Mouse (Mus musculus): ENCODE measurements around the gene Eras. TPM values are rescaled to one million over a fixed set of nuclear protein-coding genes. Genes with fewer than 3 reads are reported as not detected.

Eras gene
- total and polyA plus RNA-seq, 2 experiments = not detected

DNA sequence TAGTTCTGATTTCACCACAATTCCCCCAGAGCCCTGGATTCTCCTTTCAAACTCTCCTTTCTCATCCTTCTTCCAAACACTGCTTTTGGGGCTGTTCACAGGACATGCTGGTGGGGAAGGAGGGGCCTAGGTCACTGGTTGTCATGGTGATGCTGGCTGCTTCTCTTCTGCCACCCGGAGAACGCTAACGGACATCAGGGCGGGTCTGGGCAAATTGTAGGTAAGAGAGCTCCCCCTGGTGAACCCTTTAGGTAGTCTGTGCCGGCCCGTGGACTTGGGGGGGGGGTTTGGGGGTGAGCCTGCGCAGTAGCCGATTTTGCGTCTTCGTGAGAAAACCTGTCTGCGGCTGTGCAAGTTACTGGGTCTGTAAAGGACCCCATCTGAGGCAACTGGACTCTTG lies 48.6 kb downstream of the Eras start:
- Histone ChIP-seq H3K27me3 (ENCODE audit: control insufficient read depth, insufficient read depth, low read length) (no peaks in the 10 kb centered on the region), H3K27ac (replicated peaks; ENCODE audit: insufficient read depth, low read depth, low read length) (no peak overlapping the region), H3K4me1 (ENCODE audit: control insufficient read depth, insufficient read depth, low read length) (no peaks in the 10 kb centered on the region), H3K9ac (ENCODE audit: low read depth, low read length) (0 out of 2 replicates have a peak overlapping the region, but pooled peaks have one; percentile 28), H3K79me2 (ENCODE audit: control insufficient read depth, insufficient read depth, low read length) (peaks cover 5% of the 10 kb centered on the region; the same call in 1 of the 2 replicates), H3K4me3 (ENCODE audit: insufficient read depth, low read depth, low read length) (no peak overlapping the region), H3K36me3 (ENCODE audit: control insufficient read depth, insufficient read depth, low read length) (no peaks in the 10 kb centered on the region; the same call in 1 of the 2 replicates)
- WGBS = 2% methylated on average over 11 of the region's 11 CpGs
- TF ChIP-seq POLR2A (IDR thresholded peaks at IDR 0.05; ENCODE audit: extremely low read depth, insufficient read depth, low read length) (no peak), CTCF (IDR thresholded peaks at IDR 0.05; ENCODE audit: low read depth, low read length) (peak; percentile 57)
- DNase-seq (ENCODE audit: extremely low read depth, low read depth, low spot score) = peak; percentile 61

DNA sequence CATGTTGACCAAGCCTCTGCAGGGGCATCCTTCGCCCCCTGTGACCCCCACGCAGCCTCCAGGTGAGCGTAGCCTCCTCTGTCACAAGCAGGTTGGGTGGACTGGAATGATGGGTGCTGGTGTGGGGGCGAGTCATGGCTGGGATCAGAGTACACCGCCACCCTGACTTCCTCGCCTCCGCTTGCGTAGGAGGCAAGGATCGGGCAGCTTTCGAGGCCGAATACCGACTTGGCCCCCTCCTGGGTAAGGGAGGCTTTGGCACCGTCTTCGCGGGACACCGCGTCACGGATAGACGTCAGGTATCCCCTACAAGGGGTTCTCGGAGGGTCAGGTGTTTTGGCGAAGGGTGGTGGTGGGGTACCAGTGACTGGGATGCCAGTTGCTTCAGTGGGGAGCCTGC lies 49.9 kb downstream of the Eras start:
- WGBS = under 1% methylated on average over 21 of the region's 21 CpGs
- TF ChIP-seq POLR2A (IDR thresholded peaks at IDR 0.05; ENCODE audit: extremely low read depth, insufficient read depth, low read length) (no peak), CTCF (IDR thresholded peaks at IDR 0.05; ENCODE audit: low read depth, low read length) (no peak)
- no peaks in the 10 kb centered on the region for H3K79me2 ChIP-seq (ENCODE audit: control insufficient read depth, insufficient read depth, low read length)
- no peak for DNase-seq (ENCODE audit: extremely low read depth, low read depth, low spot score)
- no peaks in the 10 kb centered on the region for H3K27me3 ChIP-seq (ENCODE audit: control insufficient read depth, insufficient read depth, low read length)
- H3K27ac ChIP-seq (replicated peaks; ENCODE audit: insufficient read depth, low read depth, low read length) = no peak overlapping the region; the same call in 1 of the 2 replicates
- H3K36me3 ChIP-seq (ENCODE audit: control insufficient read depth, insufficient read depth, low read length) = no peaks in the 10 kb centered on the region; the same call in 1 of the 2 replicates
- peak overlapping the region; percentile 68 for H3K9ac ChIP-seq (ENCODE audit: low read depth, low read length)
- H3K4me1 ChIP-seq (ENCODE audit: control insufficient read depth, insufficient read depth, low read length) = no peaks in the 10 kb centered on the region
- peak overlapping the region; percentile 62; the same call in 1 of the 2 replicates for H3K4me3 ChIP-seq (ENCODE audit: insufficient read depth, low read depth, low read length)

DNA sequence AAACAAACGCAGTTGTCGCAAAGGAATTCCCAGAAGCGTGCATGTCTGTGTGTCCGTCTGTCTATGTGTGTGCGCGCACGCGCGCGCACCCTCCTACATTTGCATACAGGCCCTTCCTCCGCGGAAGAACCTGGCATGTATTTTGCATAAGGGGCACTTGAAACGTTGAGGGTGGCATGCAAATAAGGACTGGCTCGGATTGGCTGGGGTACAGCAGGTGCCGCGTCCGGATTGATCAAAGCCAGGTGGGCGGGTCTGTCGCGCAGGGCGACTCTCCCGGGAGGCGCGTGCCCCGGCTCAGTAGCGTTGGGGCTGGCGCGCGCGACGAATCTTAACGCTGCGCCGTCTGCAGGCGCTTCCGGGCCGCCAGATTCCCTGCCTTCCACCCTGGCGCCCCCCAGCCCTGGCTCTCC lies 50.4 kb downstream of the Eras start, which contains the start of gene Pim2:
Gene Pim2, plus strand, starts transcription at position 256 of the 413 bp plus-strand sequence.
- H3K4me3 ChIP-seq (ENCODE audit: insufficient read depth, low read depth, low read length) = peak within 1 kb of the TSS; percentile 62; the same call in 1 of the 2 replicates
- peaks cover 3% of the 10 kb centered on the region; the same call in 1 of the 2 replicates for H3K36me3 ChIP-seq (ENCODE audit: control insufficient read depth, insufficient read depth, low read length)
- peak within 1 kb of the TSS; percentile 68 for H3K9ac ChIP-seq (ENCODE audit: low read depth, low read length)
- no peaks in the 10 kb centered on the region for H3K4me1 ChIP-seq (ENCODE audit: control insufficient read depth, insufficient read depth, low read length)
- H3K27ac ChIP-seq (replicated peaks; ENCODE audit: insufficient read depth, low read depth, low read length) = peak within 1 kb of the TSS; percentile 38
- WGBS = under 1% methylated on average over 14 of the region's 38 CpGs
- TF ChIP-seq POLR2A (IDR thresholded peaks at IDR 0.05; ENCODE audit: extremely low read depth, insufficient read depth, low read length) (no peak), CTCF (IDR thresholded peaks at IDR 0.05; ENCODE audit: low read depth, low read length) (no peak)
- peak; percentile 89 for DNase-seq (ENCODE audit: extremely low read depth, low read depth, low spot score)
- no peaks in the 10 kb centered on the region for H3K27me3 ChIP-seq (ENCODE audit: control insufficient read depth, insufficient read depth, low read length)
- no peaks in the 10 kb centered on the region for H3K79me2 ChIP-seq (ENCODE audit: control insufficient read depth, insufficient read depth, low read length)

Other genes starting within 250 kb of the Eras start
- gene Magix, start 247.4 kb downstream of the Eras start, total RNA-seq (2014; rRNA removed) = 20.9 and 21.3 TPM in 2 replicates
- 33.0 and 36.9 TPM in 2 replicates for gene Magix, start 247.4 kb downstream of the Eras start, polyA plus RNA-seq (2012; rRNA removed)
- 5.0 and 5.5 TPM in 2 replicates for gene Gpkow, start 231.5 kb downstream of the Eras start, total RNA-seq (2014; rRNA removed)
- gene Gpkow, start 231.5 kb downstream of the Eras start, polyA plus RNA-seq (2012; rRNA removed) = 4.3 and 5.0 TPM in 2 replicates
- 33.4 and 37.1 TPM in 2 replicates for gene Wdr45, start 214.3 kb downstream of the Eras start, total RNA-seq (2014; rRNA removed)
- 39.9 and 48.3 TPM in 2 replicates for gene Wdr45, start 214.3 kb downstream of the Eras start, polyA plus RNA-seq (2012; rRNA removed)
- 1.0 TPM in 1 of 2 replicates, not detected in the other for gene Gm45208, start 206.4 kb downstream of the Eras start, total RNA-seq (2014; rRNA removed)
- gene Gm45208, start 206.4 kb downstream of the Eras start, polyA plus RNA-seq (2012; rRNA removed) = 1.5 and 1.9 TPM in 2 replicates
- 1.1 and 2.8 TPM in 2 replicates for gene Praf2, start 200.2 kb downstream of the Eras start, total RNA-seq (2014; rRNA removed)
- gene Praf2, start 200.2 kb downstream of the Eras start, polyA plus RNA-seq (2012; rRNA removed) = 7.7 and 13.9 TPM in 2 replicates
- gene Ccdc120, start 177.7 kb downstream of the Eras start, total RNA-seq (2014; rRNA removed) = 0.34 and 0.37 TPM in 2 replicates
- gene Ccdc120, start 177.7 kb downstream of the Eras start, polyA plus RNA-seq (2012; rRNA removed) = 1.00 and 1.1 TPM in 2 replicates
- 4.7 and 9.4 TPM in 2 replicates for gene Tfe3, start 166.0 kb downstream of the Eras start, total RNA-seq (2014; rRNA removed)
- 15.6 and 17.0 TPM in 2 replicates for gene Tfe3, start 166.0 kb downstream of the Eras start, polyA plus RNA-seq (2012; rRNA removed)
- 11.5 and 13.5 TPM in 2 replicates for gene Gripap1, start 138.8 kb downstream of the Eras start, total RNA-seq (2014; rRNA removed)
- gene Gripap1, start 138.8 kb downstream of the Eras start, polyA plus RNA-seq (2012; rRNA removed) = 14.6 and 22.2 TPM in 2 replicates
- gene Kcnd1, start 106.3 kb downstream of the Eras start, total RNA-seq (2014; rRNA removed) = not detected in 2 replicates
- gene Kcnd1, start 106.3 kb downstream of the Eras start, polyA plus RNA-seq (2012; rRNA removed) = 0.11 TPM in 2 replicates
- gene Otud5, start 87.2 kb downstream of the Eras start, total RNA-seq (2014; rRNA removed) = 18.0 and 22.0 TPM in 2 replicates
- 14.2 and 17.0 TPM in 2 replicates for gene Otud5, start 87.2 kb downstream of the Eras start, polyA plus RNA-seq (2012; rRNA removed)
- gene Pim2, start 50.3 kb downstream of the Eras start, total RNA-seq (2014; rRNA removed) = 0.74 and 1.9 TPM in 2 replicates
- gene Pim2, start 50.3 kb downstream of the Eras start, polyA plus RNA-seq (2012; rRNA removed) = 4.7 and 5.4 TPM in 2 replicates
- gene Slc35a2, start 44.6 kb downstream of the Eras start, total RNA-seq (2014; rRNA removed) = 10.6 and 11.5 TPM in 2 replicates
- 34.7 and 42.6 TPM in 2 replicates for gene Slc35a2, start 44.6 kb downstream of the Eras start, polyA plus RNA-seq (2012; rRNA removed)
- 14.3 and 15.3 TPM in 2 replicates for gene Pqbp1, start 29.3 kb downstream of the Eras start, total RNA-seq (2014; rRNA removed)
- 49.1 and 51.2 TPM in 2 replicates for gene Pqbp1, start 29.3 kb downstream of the Eras start, polyA plus RNA-seq (2012; rRNA removed)
- gene Timm17b, start 29.2 kb downstream of the Eras start, total RNA-seq (2014; rRNA removed) = 20.7 and 27.5 TPM in 2 replicates
- 53.7 and 58.2 TPM in 2 replicates for gene Timm17b, start 29.2 kb downstream of the Eras start, polyA plus RNA-seq (2012; rRNA removed)
- gene Gm10491, start 20.8 kb downstream of the Eras start, total RNA-seq (2014; rRNA removed) = not detected in 2 replicates
- gene Gm10491, start 20.8 kb downstream of the Eras start, polyA plus RNA-seq (2012; rRNA removed) = not detected in 2 replicates
- gene Gm10490, start 19.1 kb downstream of the Eras start, total RNA-seq (2014; rRNA removed) = not detected in 2 replicates
- not detected in 2 replicates for gene Gm10490, start 19.1 kb downstream of the Eras start, polyA plus RNA-seq (2012; rRNA removed)
- 0.09 TPM in 1 of 2 replicates, not detected in the other for gene Pcsk1n, start 8.8 kb downstream of the Eras start, total RNA-seq (2014; rRNA removed)
- gene Pcsk1n, start 8.8 kb downstream of the Eras start, polyA plus RNA-seq (2012; rRNA removed) = not detected in 2 replicates
- 9.8 and 13.3 TPM in 2 replicates for gene Hdac6, start 19.3 kb upstream of the Eras start, total RNA-seq (2014; rRNA removed)
- 17.5 and 19.8 TPM in 2 replicates for gene Hdac6, start 19.3 kb upstream of the Eras start, polyA plus RNA-seq (2012; rRNA removed)
- 0.09 TPM in 1 of 2 replicates, not detected in the other for gene Gata1, start 49.5 kb upstream of the Eras start, total RNA-seq (2014; rRNA removed)
- 0.06 TPM in 1 of 2 replicates, not detected in the other for gene Gata1, start 49.5 kb upstream of the Eras start, polyA plus RNA-seq (2012; rRNA removed)
- gene Glod5, start 89.9 kb upstream of the Eras start, total RNA-seq (2014; rRNA removed) = not detected in 2 replicates
- gene Glod5, start 89.9 kb upstream of the Eras start, polyA plus RNA-seq (2012; rRNA removed) = not detected in 2 replicates
- gene Suv39h1, start 146.2 kb upstream of the Eras start, total RNA-seq (2014; rRNA removed) = 3.5 and 4.6 TPM in 2 replicates
- 4.3 and 4.4 TPM in 2 replicates for gene Suv39h1, start 146.2 kb upstream of the Eras start, polyA plus RNA-seq (2012; rRNA removed)
- gene Was, start 161.9 kb upstream of the Eras start, total RNA-seq (2014; rRNA removed) = 1.6 and 2.2 TPM in 2 replicates
- gene Was, start 161.9 kb upstream of the Eras start, polyA plus RNA-seq (2012; rRNA removed) = 0.83 and 1.7 TPM in 2 replicates
- 16.7 and 18.5 TPM in 2 replicates for gene Wdr13, start 204.3 kb upstream of the Eras start, total RNA-seq (2014; rRNA removed)
- gene Wdr13, start 204.3 kb upstream of the Eras start, polyA plus RNA-seq (2012; rRNA removed) = 44.1 and 49.8 TPM in 2 replicates
- 61.7 and 67.0 TPM in 2 replicates for gene Rbm3, start 217.3 kb upstream of the Eras start, total RNA-seq (2014; rRNA removed)
- 13.2 and 24.3 TPM in 2 replicates for gene Rbm3, start 217.3 kb upstream of the Eras start, polyA plus RNA-seq (2012; rRNA removed)
- gene Tbc1d25, start 247.6 kb upstream of the Eras start, total RNA-seq (2014; rRNA removed) = 0.92 and 1.9 TPM in 2 replicates
- gene Tbc1d25, start 247.6 kb upstream of the Eras start, polyA plus RNA-seq (2012; rRNA removed) = 6.3 and 8.9 TPM in 2 replicates

All from liver, adult 2 months (tissue).